ENCODE assay signal across 20 mouse cellular contexts in the genomic region with DNA sequence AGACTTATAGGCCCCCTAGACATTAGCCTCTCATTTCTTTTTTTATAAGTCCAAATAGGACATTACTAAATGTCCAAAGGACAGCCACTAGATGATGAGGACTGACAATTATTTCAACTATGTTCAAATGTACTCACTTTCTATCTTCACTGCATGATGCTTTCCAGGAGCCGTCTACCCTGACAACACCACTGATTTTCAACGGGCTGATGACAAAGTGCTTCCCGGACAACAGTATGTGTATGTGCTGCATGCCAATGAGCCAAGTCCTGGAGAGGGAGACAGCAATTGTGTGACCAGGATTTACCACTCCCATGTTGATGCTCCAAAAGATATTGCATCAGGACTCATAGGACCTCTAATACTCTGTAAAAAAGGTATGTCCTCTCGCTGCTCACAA. TPM values are rescaled to one million over a fixed set of nuclear protein-coding genes. Genes with fewer than 3 reads are reported as not detected.
DNase-seq lines count a peak whose midpoint lies in the region; ATAC-seq and TF ChIP-seq lines count a peak whose summit lies in the region.
"Had no signal": no experiment of that assay in that cellular context is flagged by ENCODE, and none has a peak within 500 bp of the region (broad histone marks: within the 10 kb centered on the region; RNA-seq: fewer than 3 reads in every experiment).

No protein-coding gene starts in this region.

- TF ChIP-seq CTCF in heart, postnatal 0 days (IDR thresholded peaks at IDR 0.05; ENCODE audit: low read depth), result no peak

- peaks cover 2 to 13% of the 10 kb centered on the region in 2 experiments for H3K4me1 ChIP-seq in heart, embryonic 14.5 days (ENCODE audit: control insufficient read depth in 2 of 2, insufficient read depth in 2 of 2, low read length in 2 of 2)
- peaks cover 8% of the 10 kb centered on the region for H3K4me1 ChIP-seq in heart, embryonic 11.5 days (ENCODE audit: control insufficient read depth, insufficient read depth, low read length)
- peaks cover 10% of the 10 kb centered on the region; the same call in 1 of the 2 replicates for H3K4me1 ChIP-seq in heart, postnatal 0 days (ENCODE audit: control insufficient read depth, insufficient read depth)

- ATAC-seq in heart, embryonic 14.5 days (ENCODE audit: insufficient number of reproducible peaks, insufficient read depth, low FRiP score, low read depth), result peak; percentile 56; the same call in 1 of the 2 replicates
- ATAC-seq in heart, embryonic 11.5 days (replicated peaks; ENCODE audit: insufficient number of reproducible peaks, low FRiP score, low TSS enrichment), result no peak
- ATAC-seq in heart, postnatal 0 days (ENCODE audit: insufficient read depth, low read depth), result peak; percentile 69
- ATAC-seq: activated CD4-positive, CD25-positive, alpha-beta regulatory T cell, adult 4 months; CD4-positive, CD25-positive, alpha-beta regulatory T cell, adult 4 months; Patski had no signal

- no peak for TF ChIP-seq EP300 in heart, postnatal 0 days (IDR thresholded peaks at IDR 0.05; ENCODE audit: low read depth)

- H3K9ac ChIP-seq in heart, embryonic 14.5 days (ENCODE audit: low read length), result no peak overlapping the region
- no peak overlapping the region for H3K9ac ChIP-seq in heart, embryonic 11.5 days (ENCODE audit: low read depth, low read length)
- H3K9ac ChIP-seq in heart, postnatal 0 days (replicated peaks; ENCODE audit: low read depth, low read length), result no peak overlapping the region

- H3K27ac ChIP-seq in heart, embryonic 14.5 days (replicated peaks in 1 of 2; ENCODE audit: control insufficient read depth in 1 of 2, insufficient read depth in 1 of 2, low read depth in 2 of 2, low read length in 2 of 2), result no peak overlapping the region
- no peak overlapping the region for H3K27ac ChIP-seq in heart, embryonic 11.5 days (ENCODE audit: low read depth, low read length)
- no peak overlapping the region; the same call in 1 of the 2 replicates for H3K27ac ChIP-seq in heart, postnatal 0 days (ENCODE audit: low read depth)

- no peak overlapping the region for H3K4me2 ChIP-seq in heart, embryonic 14.5 days (ENCODE audit: low read length)
- H3K4me2 ChIP-seq in heart, embryonic 11.5 days, result no peak overlapping the region
- no peak overlapping the region for H3K4me2 ChIP-seq in heart, postnatal 0 days (ENCODE audit: low read depth, low read length)

- H3K4me3 ChIP-seq in heart, embryonic 14.5 days (ENCODE audit: control insufficient read depth in 1 of 2, insufficient read depth in 1 of 2, low read depth in 1 of 2, low read length in 2 of 2), result no peak overlapping the region
- no peak overlapping the region for H3K4me3 ChIP-seq in heart, embryonic 11.5 days (ENCODE audit: low read depth, low read length)
- H3K4me3 ChIP-seq in heart, postnatal 0 days (ENCODE audit: low read depth, low read length), result no peak overlapping the region

- H3K27me3 ChIP-seq in heart, embryonic 14.5 days (ENCODE audit: control insufficient read depth, insufficient read depth, low read length), result no peaks in the 10 kb centered on the region
- H3K27me3 ChIP-seq in heart, embryonic 11.5 days (ENCODE audit: control insufficient read depth, insufficient read depth, low read length), result no peaks in the 10 kb centered on the region
- H3K27me3 ChIP-seq in heart, postnatal 0 days (ENCODE audit: control insufficient read depth, insufficient read depth, low read length), result no peaks in the 10 kb centered on the region
- H3K27me3 ChIP-seq: CH12.LX, Patski had no signal

- WGBS in heart, embryonic 14.5 days, result 36% methylated on average over 4 of the region's 4 CpGs
- WGBS in heart, embryonic 11.5 days (ENCODE audit: insufficient replicate concordance), result 55% methylated on average over 4 of the region's 4 CpGs
- 39% methylated on average over 4 of the region's 4 CpGs for WGBS in heart, postnatal 0 days

- H3K9me3 ChIP-seq in heart, embryonic 14.5 days (ENCODE audit: control insufficient read depth, low read length), result no peaks in the 10 kb centered on the region
- H3K9me3 ChIP-seq in heart, embryonic 11.5 days (replicated peaks; ENCODE audit: control insufficient read depth, low read length), result no peaks in the 10 kb centered on the region
- no peaks in the 10 kb centered on the region for H3K9me3 ChIP-seq in heart, postnatal 0 days (replicated peaks; ENCODE audit: control insufficient read depth, low read length)
- H3K9me3 ChIP-seq: G1E had no signal

- no peak for DNase-seq in heart, postnatal 0 days (ENCODE audit: low spot score)
- DNase-seq in heart, adult 8-10 months (ENCODE audit: low spot score), result no peak
- DNase-seq: adrenal gland, adult 2 months; adrenal gland, adult 8-10 months; adrenal gland, postnatal 10 days; adrenal gland, postnatal 14 days; adrenal gland, postnatal 25 days; adrenal gland, postnatal 36 days; B cell, adult 2 months; cerebellum, adult 11 months; cerebellum, adult 11-12 months; cerebellum, adult 18-20 months had no signal

- H3K36me3 ChIP-seq in heart, embryonic 14.5 days (ENCODE audit: control insufficient read depth, insufficient read depth, low read length), result no peaks in the 10 kb centered on the region
- no peaks in the 10 kb centered on the region for H3K36me3 ChIP-seq in heart, embryonic 11.5 days (ENCODE audit: control insufficient read depth, insufficient read depth, low read length)
- no peaks in the 10 kb centered on the region for H3K36me3 ChIP-seq in heart, postnatal 0 days (replicated peaks; ENCODE audit: control insufficient read depth, insufficient read depth, low read length)
- H3K36me3 ChIP-seq: G1E had no signal

RNA-seq across cellular contexts. Expression of gene Cp, which starts 9.2 kb away (rescaled TPM):
- 1.7 and 1.8 TPM in 2 replicates for polyA plus RNA-seq in heart, embryonic 14.5 days (2014; fragmentation: Nextera tagmentation; extraction: Ambion mirVana)
- 0.33 TPM in 1 of 2 replicates, not detected in the other for polyA plus RNA-seq in heart, embryonic 11.5 days (2014; fragmentation: Nextera tagmentation; extraction: Ambion mirVana)
- total RNA-seq in heart, postnatal 0 days (2014; rRNA removed; ENCODE audit: low replicate concordance), result 17.8 and 19.0 TPM in 2 replicates
- 6.5 and 7.0 TPM in 2 replicates for polyA plus RNA-seq in heart, postnatal 0 days (2015; fragmentation: Nextera tagmentation; extraction: Ambion mirVana)
- total RNA-seq in heart, adult 8-10 months (2022), result 10 to 100 TPM; 29.5 to 59.0 (median 36.5) TPM
- total RNA-seq: MEL had no signal
- polyA plus RNA-seq: G1E had no signal
